Mouse (Mus musculus) CD4-positive, CD25-positive, alpha-beta regulatory T cell, adult 2 months (primary cell): Measurements from ENCODE around the gene Ccnt2.

Experiments used
- DNase-seq: peaks from one replicate; pipeline ENCODE4 v3.0.0-alpha.2; 2012; ENCODE audit warnings: low read depth, low spot score

The Ccnt2 gene

DNA sequence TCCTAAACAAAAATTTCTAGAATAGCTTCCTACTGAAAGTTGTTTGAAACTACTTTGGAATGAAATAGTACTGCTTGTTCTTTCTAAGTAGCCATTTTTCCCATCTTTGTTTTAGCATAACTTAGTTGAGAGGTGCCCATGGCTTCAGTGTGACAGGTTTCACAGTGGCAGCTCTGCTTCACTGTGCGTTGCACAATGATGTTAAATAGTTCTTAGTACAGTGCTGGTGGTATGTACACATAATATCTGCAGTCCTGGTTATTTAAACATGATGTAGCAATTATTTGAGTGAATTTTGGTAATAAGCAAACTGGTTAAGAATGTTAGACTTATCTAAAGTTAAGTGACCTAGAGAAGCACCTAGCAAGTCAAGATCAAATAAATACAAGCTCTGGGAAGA is 19.5 kb downstream of the Ccnt2 start:
- DNase-seq = no peak

GRCm38 (mm10) chr1:127795087-127795769 is 21.3 kb downstream of the Ccnt2 start:
- DNase-seq = no peak

DNA sequence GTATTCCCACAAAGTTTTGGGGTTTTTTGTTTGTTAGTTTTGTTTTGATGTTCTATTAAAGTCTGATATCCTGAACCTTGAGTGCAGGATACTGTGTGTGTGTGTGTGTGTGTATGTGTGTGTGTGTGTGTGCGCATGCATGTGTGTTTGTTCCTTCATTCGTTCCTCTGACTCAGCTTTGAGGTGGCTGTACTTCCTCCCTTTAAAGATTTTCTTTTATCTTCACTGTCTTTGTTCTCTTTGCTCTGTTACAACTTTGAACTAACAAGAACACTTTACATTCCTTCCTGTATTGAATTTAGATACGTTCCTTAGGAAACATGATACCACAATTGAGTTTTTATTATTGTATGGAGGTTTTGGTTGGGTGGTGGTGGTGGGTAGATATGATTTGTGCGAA is 22.4 kb downstream of the Ccnt2 start:
- DNase-seq = peak; percentile 76

GRCm38 (mm10) chr1:127796752-127797151 is 22.8 kb downstream of the Ccnt2 start:
- no peak for DNase-seq

GRCm38 (mm10) chr1:127802916-127803315 is 29.0 kb downstream of the Ccnt2 start:
- DNase-seq = no peak

- no peak for DNase-seq
These were observed 34.7 kb downstream of the Ccnt2 start for GRCm38 (mm10) chr1:127808671-127809070.

GRCm38 (mm10) chr1:127812929-127813328 is 39.0 kb downstream of the Ccnt2 start:
- DNase-seq = peak; percentile 45

GRCm38 (mm10) chr1:127816381-127816780 is 42.4 kb downstream of the Ccnt2 start:
- DNase-seq = no peak

DNA sequence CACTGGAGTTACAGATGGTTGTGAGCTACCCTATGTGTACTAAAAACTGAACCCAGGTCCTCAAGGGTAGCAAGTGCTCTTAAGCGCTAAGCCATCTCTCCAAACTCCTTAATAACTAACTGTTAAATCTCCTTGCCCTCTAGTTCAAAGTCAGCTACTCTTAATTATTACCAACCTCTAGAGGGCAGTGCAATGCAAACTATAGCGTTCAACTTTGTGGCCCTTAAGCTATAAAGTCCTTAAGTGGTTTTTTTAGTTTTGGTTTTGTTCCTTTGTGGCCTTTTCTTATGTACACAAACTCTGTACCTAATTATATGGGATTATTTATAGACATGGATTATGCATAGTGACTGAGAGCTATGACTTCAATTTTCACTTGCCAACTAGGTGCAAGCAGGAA is 53.4 kb downstream of the Ccnt2 start:
- peak; percentile 82 for DNase-seq

GRCm38 (mm10) chr1:127830215-127830921 is 56.4 kb downstream of the Ccnt2 start:
- DNase-seq = peak; percentile 61

DNA sequence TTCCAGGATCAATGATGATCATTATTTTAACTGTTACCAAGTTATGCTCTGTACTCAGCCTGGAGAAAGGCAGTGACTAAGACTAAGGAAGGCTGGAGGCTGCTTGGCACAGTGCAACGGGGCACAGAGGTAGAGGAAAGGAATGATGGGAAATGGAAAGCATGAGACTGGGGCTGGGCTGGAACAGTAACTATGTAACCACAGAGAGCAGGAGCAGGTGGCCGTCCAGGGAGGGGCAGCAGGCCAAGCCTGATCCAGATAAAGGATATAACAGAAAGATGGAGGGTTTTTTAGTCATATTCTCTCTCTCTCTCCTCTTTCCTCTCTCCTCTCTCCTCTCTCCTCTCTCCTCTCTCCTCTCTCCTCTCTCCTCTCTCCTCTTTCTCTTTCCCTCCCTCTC is 59.8 kb downstream of the Ccnt2 start:
- no peak for DNase-seq

DNA sequence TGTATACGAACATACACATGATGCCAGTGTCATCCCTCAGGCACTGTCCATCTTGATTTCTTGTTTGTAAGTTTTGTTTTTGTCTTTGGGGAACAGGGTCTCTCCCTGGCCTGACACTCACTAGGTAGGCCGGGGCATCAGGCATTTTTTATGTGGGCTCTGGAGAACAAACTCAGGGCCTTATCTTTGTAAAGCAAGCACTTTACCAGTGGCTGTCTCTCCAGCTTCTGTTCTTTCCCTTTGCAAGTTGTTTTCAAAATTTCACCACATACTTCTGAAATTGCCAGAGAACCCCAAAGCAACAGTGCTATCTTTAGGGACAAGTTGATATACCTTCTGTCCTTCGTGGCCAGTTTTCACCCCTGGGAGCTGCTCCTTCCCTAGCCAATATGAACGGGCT is 60.2 kb downstream of the Ccnt2 start:
- no peak for DNase-seq

GRCm38 (mm10) chr1:127836619-127837018 is 62.7 kb downstream of the Ccnt2 start:
- DNase-seq = no peak

DNA sequence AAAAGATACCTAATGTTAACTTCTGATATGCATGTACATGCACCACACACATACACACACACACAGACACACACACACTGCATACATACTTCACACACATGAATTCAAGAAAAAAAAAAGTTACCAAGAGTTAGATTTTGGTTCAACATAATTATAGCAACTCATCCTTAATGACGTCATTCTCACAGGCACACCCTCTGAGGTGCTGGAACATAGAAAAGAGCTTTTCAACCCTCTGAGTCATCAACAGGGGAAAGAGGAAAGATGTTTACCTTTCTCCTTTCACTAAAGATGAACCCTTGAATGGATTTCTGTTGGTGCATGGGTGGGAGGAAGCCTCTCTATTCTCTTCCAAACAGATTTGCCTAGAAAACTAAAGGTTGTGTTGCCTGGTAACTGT is 64.6 kb downstream of the Ccnt2 start:
- DNase-seq = no peak

DNA sequence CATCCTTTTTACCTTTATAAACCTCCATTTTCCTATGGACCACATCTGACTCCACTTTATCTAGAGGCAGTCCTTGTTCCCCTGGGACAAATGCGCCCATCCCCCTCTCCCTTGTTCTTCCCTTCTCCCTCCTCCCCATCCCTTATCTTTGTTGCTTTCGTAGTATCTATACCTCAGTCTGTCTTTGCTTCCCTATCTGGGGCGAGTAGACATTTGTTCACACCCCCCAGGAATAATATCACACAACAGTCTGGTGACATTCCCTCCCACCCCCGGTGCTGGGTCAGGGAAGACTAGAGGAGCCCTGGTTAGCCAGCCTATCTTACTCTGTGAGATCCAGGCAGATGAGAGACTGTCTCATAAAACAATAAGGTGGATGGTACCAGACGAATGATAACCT is 71.5 kb downstream of the Ccnt2 start:
- DNase-seq = no peak

GRCm38 (mm10) chr1:127850075-127850610 is 76.2 kb downstream of the Ccnt2 start:
- peak; percentile 20 for DNase-seq

DNA sequence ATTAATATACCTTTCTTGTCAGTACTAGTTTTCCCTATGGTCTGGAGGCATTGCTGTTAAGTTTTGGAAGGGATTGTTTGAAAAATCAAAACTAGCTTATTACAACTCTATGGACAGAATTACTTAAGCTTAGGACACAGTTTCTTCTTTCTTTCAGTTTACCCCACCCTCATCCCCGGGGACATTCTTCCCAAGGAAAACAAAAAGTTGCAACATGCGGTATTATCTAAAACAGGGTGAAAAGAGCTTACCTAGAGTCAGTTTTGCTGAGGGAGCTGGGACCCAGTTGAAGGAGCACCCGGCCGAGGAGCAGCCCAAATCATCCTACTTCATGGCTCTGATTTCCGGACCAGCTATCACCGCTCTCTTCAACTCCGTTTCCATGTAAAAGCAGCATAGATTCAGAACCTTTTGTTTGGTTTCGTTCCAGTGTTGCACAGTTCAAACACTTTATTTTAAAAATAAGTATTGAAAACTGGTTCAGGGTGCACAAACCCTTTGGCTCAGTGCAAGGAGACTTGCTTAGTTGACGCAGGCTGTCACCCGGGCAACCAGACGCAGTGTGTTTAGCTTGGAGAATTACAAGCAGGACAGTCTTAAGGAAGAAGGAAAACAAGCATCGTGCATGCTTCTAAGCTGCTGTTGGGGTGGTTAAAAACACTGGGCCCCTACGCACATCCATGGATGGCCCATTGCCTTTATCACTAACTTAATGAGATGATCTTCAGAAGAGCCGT is 80.7 kb downstream of the Ccnt2 start, which contains the start of gene Map3k19:
TSS of gene Map3k19 (minus strand) at position 546 of the 737 bp plus-strand sequence.
- no peak for DNase-seq
